Mouse (Mus musculus): ENCODE measurements around the gene Gtpbp3.

Gtpbp3 gene

GRCm38 (mm10) chr8:71470146-71470912, 17.6 kb upstream of the Gtpbp3 start:
- DNase-seq = peak; percentile 47

DNA sequence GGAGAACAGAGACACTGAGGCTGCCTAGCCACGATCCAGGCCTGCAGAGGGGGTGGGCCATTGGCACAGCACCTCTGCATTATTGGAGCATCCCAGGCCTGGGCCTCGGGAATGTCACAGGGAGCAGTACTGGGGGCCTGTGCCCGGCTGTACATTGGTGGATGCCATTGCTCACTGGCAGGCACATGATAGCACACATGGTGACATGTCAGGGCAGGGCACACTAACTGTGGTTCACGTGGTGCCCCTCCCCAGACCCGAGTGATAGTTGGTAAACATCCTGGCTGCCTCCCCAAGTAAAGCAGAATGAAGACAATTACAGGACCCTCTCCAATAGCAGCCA, 17.0 kb upstream of the Gtpbp3 start:
- DNase-seq = peak; percentile 23

- peak; percentile 16 for DNase-seq
Observed at GRCm38 (mm10) chr8:71471861-71472260, 16.0 kb upstream of the Gtpbp3 start.

DNA sequence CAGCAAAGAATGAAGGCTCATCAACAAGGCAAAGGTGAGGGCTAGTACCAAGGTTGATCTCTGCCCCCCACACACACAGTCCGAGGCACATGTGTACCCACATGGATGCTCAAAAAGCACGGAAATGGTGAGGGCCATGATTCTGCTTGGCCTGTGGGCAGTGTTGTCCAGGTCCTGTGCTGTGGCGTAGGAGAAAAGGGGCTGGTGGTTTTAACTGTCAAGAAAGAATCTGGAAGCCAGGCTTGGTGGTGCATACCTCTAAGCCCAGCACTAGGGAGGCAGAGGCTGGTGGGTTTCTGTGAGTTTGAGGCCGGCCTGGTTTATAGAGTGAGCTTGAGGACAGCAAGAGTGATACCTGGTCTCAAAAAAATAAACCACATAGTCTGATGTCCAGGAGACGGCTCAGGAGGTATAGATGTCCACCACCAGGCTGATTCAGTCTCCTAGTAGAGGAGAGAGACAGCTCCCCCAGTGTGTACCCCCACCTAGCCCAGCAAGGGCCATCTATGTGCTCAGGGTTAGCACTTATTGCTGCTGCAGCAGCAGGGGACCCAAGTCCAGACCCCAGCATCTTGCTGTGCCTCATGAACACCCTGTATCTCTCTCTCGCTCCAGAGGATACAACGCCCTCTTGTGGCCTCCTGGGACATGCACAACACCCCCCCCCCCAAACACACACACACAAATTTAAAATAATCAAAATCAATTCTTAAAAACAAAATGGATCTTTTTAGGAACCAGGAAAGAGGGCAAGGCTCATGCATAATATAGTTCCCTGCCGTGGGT, 15.1 kb upstream of the Gtpbp3 start:
- peak; percentile 13 for DNase-seq

DNA sequence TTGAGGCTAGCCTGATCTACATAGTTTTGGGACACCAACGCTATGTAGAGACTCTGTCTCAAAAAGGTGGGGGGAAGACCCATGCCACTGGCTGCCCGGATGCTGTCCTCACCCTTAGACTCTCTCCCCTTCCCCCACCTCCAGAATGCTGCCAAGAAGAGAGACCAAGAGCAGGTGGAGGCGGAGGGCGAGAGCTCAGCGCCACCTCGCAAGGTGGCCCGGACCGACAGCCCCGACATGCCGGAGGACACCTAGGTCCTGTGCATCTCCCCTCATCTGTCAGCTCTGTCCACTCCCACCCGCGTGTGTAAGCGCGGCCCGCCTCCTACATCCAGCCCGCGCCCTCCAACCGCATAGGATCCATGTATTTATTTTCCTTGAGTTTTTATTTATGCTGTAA, 13.6 kb upstream of the Gtpbp3 start:
- no peak for DNase-seq

- DNase-seq = no peak
Observed at GRCm38 (mm10) chr8:71474785-71475701, 12.9 kb upstream of the Gtpbp3 start.

GRCm38 (mm10) chr8:71475702-71476075, 12.2 kb upstream of the Gtpbp3 start:
- DNase-seq = no peak

DNA sequence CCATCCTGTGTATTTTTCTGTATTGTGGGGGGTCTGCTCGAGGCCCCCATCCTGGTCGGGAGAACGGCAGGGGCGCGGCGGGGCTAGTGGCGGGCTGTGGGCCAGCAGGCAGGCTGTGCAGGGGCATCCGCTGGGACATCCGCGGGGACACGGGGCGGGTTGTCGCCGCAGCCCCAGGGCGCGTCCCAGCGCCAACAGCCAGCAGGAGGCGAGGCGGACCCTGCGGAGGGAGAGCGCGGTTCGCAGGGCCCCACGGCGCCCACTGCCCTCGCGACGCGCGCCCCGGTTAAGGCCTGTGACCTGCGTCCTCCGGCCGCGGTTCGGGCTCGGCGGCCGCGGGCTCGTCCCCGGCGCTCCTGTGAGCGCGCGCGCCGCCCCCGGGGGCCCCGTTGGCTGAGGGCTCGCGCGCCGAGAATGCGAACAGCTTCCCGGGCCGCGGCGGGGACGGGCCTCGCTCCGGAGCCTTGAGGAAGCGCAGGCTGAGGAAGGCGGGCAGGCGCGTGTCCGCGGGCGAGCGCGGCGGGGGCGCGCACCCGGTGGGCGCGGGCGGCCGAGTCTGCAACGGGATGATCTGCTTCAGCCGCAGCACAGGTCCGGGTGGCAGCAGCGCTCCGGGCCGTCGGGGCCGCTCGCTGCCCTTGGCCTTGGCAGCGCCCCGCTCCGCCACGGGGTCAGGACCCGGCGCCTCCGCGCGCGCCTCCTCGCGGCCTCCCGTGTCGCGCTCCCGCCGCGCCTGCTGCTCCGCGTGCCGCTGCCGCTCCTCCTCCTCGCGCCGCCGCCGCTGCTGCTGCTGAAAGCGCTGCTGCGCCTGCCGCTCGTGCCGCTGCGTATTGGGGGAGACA, 11.6 kb upstream of the Gtpbp3 start:
- peak; percentile 83 for DNase-seq

DNA sequence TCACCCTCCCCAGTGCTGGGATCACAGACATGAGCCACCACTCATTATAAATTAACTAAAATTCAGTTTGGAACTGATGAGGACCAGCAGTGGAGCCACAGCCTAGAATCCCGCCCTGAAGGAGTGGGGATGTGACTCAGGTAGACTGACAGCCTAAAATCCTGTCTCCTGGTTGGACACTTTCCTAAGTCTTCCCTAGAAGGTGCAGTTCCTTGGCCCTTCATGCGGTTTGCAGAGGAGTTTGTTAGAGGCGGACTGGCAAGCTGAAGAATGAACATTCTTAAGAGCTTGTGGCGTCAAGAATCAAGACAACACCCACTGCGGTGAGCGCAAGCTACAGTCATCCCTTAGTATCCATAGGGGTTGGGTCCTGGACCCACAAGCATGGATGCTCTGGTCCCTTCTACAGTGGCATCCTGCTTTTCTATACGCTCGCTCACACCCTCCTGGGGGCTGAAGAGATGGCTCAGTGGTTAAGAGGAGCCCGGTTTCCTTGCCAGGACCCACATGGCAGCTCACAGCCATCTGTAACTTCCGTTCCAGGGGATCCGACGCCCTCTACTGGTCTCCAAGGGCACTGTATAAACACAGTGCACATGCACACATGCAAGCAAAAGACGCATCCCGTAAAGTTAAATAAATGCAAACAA, 10.6 kb upstream of the Gtpbp3 start:
- no peak for DNase-seq

DNA sequence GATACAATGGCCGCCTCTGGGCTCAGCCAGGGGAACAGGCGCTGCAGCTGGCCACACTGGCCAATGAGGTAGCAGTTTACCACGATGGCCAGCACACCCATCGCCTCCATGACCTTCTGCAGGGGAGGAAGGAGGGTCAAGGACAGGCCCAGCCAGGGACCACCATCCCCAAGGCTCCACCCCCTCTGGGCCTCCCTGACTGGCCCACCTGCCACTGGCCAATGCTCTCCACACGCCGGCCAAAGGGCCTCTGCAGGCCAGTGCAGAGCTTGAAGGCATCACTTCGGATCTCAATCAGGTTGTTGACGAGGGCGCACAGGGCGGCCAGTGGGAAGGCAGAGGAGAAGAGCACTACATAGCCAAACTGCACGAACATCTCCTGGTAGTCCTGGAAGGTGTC, 9.0 kb upstream of the Gtpbp3 start:
- no peak for DNase-seq

DNA sequence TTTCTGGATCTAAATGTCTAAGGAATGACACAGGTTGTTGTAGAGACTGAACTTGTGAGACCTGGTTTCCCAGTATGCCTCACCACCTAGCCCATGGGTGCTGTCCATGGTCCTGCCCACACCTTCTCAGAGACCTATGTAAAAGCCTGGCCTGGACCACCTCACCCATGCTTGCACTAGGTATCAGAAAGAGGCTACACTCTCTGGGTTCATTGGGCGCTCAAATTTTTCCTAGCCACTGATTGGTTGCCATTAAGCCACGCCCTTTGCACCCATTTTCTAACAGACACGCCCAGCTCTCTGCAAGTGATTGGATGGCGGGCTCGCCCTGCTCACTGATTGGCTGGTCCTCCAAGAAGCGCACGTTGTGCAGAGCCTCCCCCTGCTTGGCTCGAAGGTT, 4.0 kb upstream of the Gtpbp3 start:
- DNase-seq = no peak

GRCm38 (mm10) chr8:71484736-71485135, 3.2 kb upstream of the Gtpbp3 start:
- DNase-seq = no peak

GRCm38 (mm10) chr8:71485142-71486135, 2.5 kb upstream of the Gtpbp3 start, which contains the start of gene Ano8:
Gene Ano8, minus strand, starts transcription at chr8:71485963.
- DNase-seq = peak; percentile 84

GRCm38 (mm10) chr8:71486136-71486529, 1.8 kb upstream of the Gtpbp3 start:
- DNase-seq = no peak

- DNase-seq = peak; percentile 86
Observed at GRCm38 (mm10) chr8:71488454-71488853, 551 bp downstream of the Gtpbp3 start.

DNA sequence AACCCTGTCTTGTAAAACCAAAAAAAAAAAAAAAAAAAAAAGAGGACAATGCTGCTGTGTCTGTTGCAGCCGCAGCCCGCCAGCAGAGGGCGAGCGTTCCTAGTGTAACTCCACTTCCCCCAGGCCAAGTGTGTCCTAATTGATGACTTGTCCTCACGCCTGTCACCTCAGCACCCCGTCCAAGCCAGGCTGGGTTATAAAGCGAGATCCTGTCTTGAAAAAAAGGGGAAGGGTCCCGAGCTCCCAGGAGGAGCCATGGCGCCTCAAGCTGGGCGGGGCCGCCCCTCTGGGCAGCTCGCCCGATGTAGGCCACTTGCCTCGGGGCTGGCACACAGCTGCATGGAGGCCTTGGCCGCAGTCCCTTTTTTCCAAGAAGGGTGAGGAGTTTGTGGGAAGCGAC, 7.1 kb downstream of the Gtpbp3 start:
- peak; percentile 85 for DNase-seq

DNA sequence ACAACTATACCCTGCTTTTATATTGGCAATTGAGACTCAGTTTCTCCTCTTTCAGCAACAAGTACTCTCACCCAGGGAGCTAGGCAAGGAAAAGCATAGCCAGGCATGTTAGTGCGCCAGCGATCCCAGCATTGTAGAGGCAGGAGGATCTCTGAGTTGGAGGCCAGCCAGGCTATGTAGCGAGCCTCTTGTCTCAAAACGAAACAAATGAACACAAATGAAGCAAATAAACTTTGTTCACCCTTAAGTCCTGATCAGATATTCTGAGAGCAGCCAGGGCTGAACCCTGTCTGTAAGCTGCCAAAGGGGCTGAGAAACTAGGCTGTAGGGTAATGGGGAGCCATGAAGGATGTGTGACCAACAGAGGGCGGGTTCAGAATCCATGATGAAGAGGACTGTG, 7.9 kb downstream of the Gtpbp3 start:
- DNase-seq = peak; percentile 35

DNA sequence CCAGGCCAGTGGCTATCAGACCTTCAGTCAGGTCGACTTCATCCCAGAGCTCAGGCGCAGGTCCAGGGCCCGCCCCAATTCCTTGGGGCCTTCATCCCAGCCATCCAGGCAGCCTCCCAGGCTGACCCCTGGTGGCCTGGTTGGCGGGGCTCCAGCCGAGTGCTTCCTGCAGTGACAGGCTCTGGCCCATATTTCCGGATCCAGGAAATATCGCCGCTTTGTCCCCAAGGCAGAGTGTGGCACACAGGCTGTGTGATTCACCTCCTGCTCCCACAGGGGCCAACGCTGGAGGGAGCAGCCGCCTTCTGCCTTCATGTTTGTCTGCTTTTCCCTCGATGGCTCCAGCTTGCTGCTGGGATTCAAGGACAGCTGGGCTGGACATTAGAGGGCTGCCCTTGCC, 8.6 kb downstream of the Gtpbp3 start:
- DNase-seq = peak; percentile 73

- DNase-seq = no peak
Observed at GRCm38 (mm10) chr8:71497077-71497645, 9.3 kb downstream of the Gtpbp3 start.

GRCm38 (mm10) chr8:71497881-71498501, 10.1 kb downstream of the Gtpbp3 start:
- DNase-seq = no peak
